Mouse (Mus musculus) MEL (cell line): ENCODE measurements around the gene Hpse. TPM values are rescaled to one million over a fixed set of nuclear protein-coding genes. Genes with fewer than 3 reads are reported as not detected.

ENCODE experiments used
- DNase-seq: peaks from one replicate; pipeline ENCODE4 v3.0.0; 2011; ENCODE audit warnings: low read depth, low spot score
- H3K27ac ChIP-seq: 2 replicates; pipeline ENCODE4 v1.5.1; 2012; ENCODE audit warnings: low read depth, mild to moderate bottlenecking, control low read depth, low read length, moderate library complexity; ENCODE audit not compliant: control insufficient read depth
- H3K27me3 ChIP-seq, 2 experiments: fragments of 150-350 bp in 1 of 2; sonication (generic) in 1 of 2; 2 replicates each; pipeline ENCODE4 v1.6.1; 2012; ENCODE audit warnings: low read length in 2 of 2, mild to moderate bottlenecking in 2 of 2, improper control_type of control experiment in 1 of 2, moderate library complexity in 1 of 2; ENCODE audit not compliant: insufficient read depth in 2 of 2, control insufficient read depth in 1 of 2
- H3K36me3 ChIP-seq, 2 experiments: 2 replicates each; pipeline ENCODE4 v1.6.1; 2012 to 2014; ENCODE audit warnings: low read length in 2 of 2, improper control_type of control experiment in 1 of 2, inconsistent platforms in 1 of 2, mild to moderate bottlenecking in 1 of 2; ENCODE audit not compliant: insufficient read depth in 2 of 2, control insufficient read depth in 1 of 2
- H3K4me1 ChIP-seq, 2 experiments: fragments of 150-350 bp in 1 of 2; sonication (generic) in 1 of 2; 2 replicates each; pipeline ENCODE4 v1.6.1; 2012; ENCODE audit warnings: low read length in 2 of 2, improper control_type of control experiment in 1 of 2, mild to moderate bottlenecking in 1 of 2; ENCODE audit not compliant: insufficient read depth in 2 of 2, control insufficient read depth in 1 of 2
- H3K4me3 ChIP-seq, 2 experiments: fragments of 150-350 bp in 1 of 2; sonication (generic) in 1 of 2; 2 replicates each; pipeline ENCODE4 v1.5.1; 2012; ENCODE audit warnings: low read depth in 2 of 2, low read length in 2 of 2, mild to moderate bottlenecking in 2 of 2, moderate library complexity in 2 of 2, control low read depth in 1 of 2, improper control_type of control experiment in 1 of 2; ENCODE audit not compliant: control insufficient read depth in 1 of 2, insufficient read depth in 1 of 2
- H3K79me2 ChIP-seq: 2 replicates; pipeline ENCODE4 v1.6.1; 2012; ENCODE audit warnings: mild to moderate bottlenecking, low read length, moderate library complexity; ENCODE audit not compliant: control insufficient read depth, poor library complexity, insufficient read depth
- H3K9ac ChIP-seq: 2 replicates; pipeline ENCODE4 v1.6.1; 2012; ENCODE audit warnings: low read depth, mild to moderate bottlenecking, control low read depth, low read length, moderate library complexity; ENCODE audit not compliant: control insufficient read depth, poor library complexity, severe bottlenecking
- H3K9me3 ChIP-seq: fragments of 150-350 bp; sonication (generic); replicated peaks from 2 replicates; pipeline ENCODE4 v1.6.1; 2012; ENCODE audit warnings: mild to moderate bottlenecking, low read length, improper control_type of control experiment, moderate library complexity; ENCODE audit not compliant: insufficient read depth
- BHLHE40 ChIP-seq: IDR thresholded peaks from 2 replicates; pipeline ENCODE4 v1.6.1; 2012; ENCODE audit warnings: low read depth, mild to moderate bottlenecking, inconsistent platforms, low read length, improper control_type of control experiment, borderline replicate concordance
- CHD1 ChIP-seq: IDR thresholded peaks from 2 replicates; pipeline ENCODE4 v1.6.1; 2012; ENCODE audit warnings: low read depth, mild to moderate bottlenecking, inconsistent platforms, low read length, improper control_type of control experiment
- CHD2 ChIP-seq: IDR thresholded peaks from 2 replicates; pipeline ENCODE4 v1.6.1; 2011; ENCODE audit warnings: low read length, improper control_type of control experiment
- CTCF ChIP-seq, 3 experiments: IDR thresholded peaks in 2 of 3; conservative IDR thresholded peaks in 1 of 3; 2 replicates each; pipeline ENCODE4 v1.5.1; 2011 to 2012; ENCODE audit warnings: low read length in 3 of 3, low read depth in 2 of 3, mild to moderate bottlenecking in 2 of 3, improper control_type of control experiment in 1 of 3, inconsistent platforms in 1 of 3, mixed read lengths in 1 of 3, moderate library complexity in 1 of 3; ENCODE audit not compliant: control insufficient read depth in 1 of 3, insufficient read depth in 1 of 3, poor library complexity in 1 of 3, severe bottlenecking in 1 of 3
- E2F4 ChIP-seq: IDR thresholded peaks from 2 replicates; pipeline ENCODE4 v1.6.1; 2011; ENCODE audit warnings: low read depth, low read length, improper control_type of control experiment, borderline replicate concordance
- ELF1 ChIP-seq: IDR thresholded peaks from 2 replicates; pipeline ENCODE4 v1.6.1; 2014; ENCODE audit warnings: low read depth, mild to moderate bottlenecking, inconsistent platforms, low read length, improper control_type of control experiment, moderate library complexity
- EP300 ChIP-seq, 2 experiments: IDR thresholded peaks; 2 replicates each; pipeline ENCODE4 v1.6.1; 2011; ENCODE audit warnings: improper control_type of control experiment in 2 of 2, low read length in 2 of 2, low read depth in 1 of 2, mild to moderate bottlenecking in 1 of 2
- ETS1 ChIP-seq: IDR thresholded peaks from 2 replicates; pipeline ENCODE4 v1.6.1; 2012; ENCODE audit warnings: low read depth, mild to moderate bottlenecking, inconsistent platforms, low read length, improper control_type of control experiment, moderate library complexity
- GABPA ChIP-seq: IDR thresholded peaks from 2 replicates; pipeline ENCODE4 v1.6.1; 2012; ENCODE audit warnings: low read depth, mild to moderate bottlenecking, inconsistent platforms, low read length, improper control_type of control experiment, moderate library complexity
- GATA1 ChIP-seq: IDR thresholded peaks from 2 replicates; pipeline ENCODE4 v1.6.1; 2011; ENCODE audit warnings: low read depth, low read length, improper control_type of control experiment
- HCFC1 ChIP-seq: IDR thresholded peaks from 2 replicates; pipeline ENCODE4 v1.6.1; 2012; ENCODE audit warnings: low read depth, mild to moderate bottlenecking, inconsistent platforms, low read length, improper control_type of control experiment, moderate library complexity
- KAT2A ChIP-seq: conservative IDR thresholded peaks from 2 replicates; pipeline ENCODE4 v1.6.1; 2012; ENCODE audit warnings: low read depth, low read length, improper control_type of control experiment, inconsistent platforms
- MAFK ChIP-seq: IDR thresholded peaks from 2 replicates; pipeline ENCODE4 v1.6.1; 2011; ENCODE audit warnings: low read depth, mild to moderate bottlenecking, low read length, improper control_type of control experiment, borderline replicate concordance
- MAX ChIP-seq: IDR thresholded peaks from 2 replicates; pipeline ENCODE4 v1.6.1; 2011; ENCODE audit warnings: low read length, improper control_type of control experiment
- MAZ ChIP-seq: IDR thresholded peaks from 2 replicates; pipeline ENCODE4 v1.6.1; 2012; ENCODE audit warnings: low read depth, mild to moderate bottlenecking, inconsistent platforms, low read length, improper control_type of control experiment
- MEF2A ChIP-seq: IDR thresholded peaks from 2 replicates; pipeline ENCODE4 v1.6.1; 2014; ENCODE audit warnings: low read depth, mild to moderate bottlenecking, inconsistent platforms, low read length, improper control_type of control experiment; ENCODE audit not compliant: poor library complexity, insufficient replicate concordance, severe bottlenecking; ENCODE audit errors: extremely low read depth
- MXI1 ChIP-seq: IDR thresholded peaks from 2 replicates; pipeline ENCODE4 v1.6.1; 2011; ENCODE audit warnings: mild to moderate bottlenecking, low read depth, low read length, improper control_type of control experiment
- MYC ChIP-seq: IDR thresholded peaks from 2 replicates; pipeline ENCODE4 v1.6.1; 2011; ENCODE audit warnings: low read depth, mild to moderate bottlenecking, low read length, improper control_type of control experiment, moderate library complexity
- NELFE ChIP-seq: IDR thresholded peaks from 2 replicates; pipeline ENCODE4 v1.6.1; 2011; ENCODE audit warnings: low read depth, low read length, improper control_type of control experiment
- NRF1 ChIP-seq: IDR thresholded peaks from 2 replicates; pipeline ENCODE4 v1.6.1; 2014; ENCODE audit warnings: low read depth, mild to moderate bottlenecking, inconsistent platforms, low read length, improper control_type of control experiment, moderate library complexity; ENCODE audit not compliant: poor library complexity, insufficient read depth, severe bottlenecking
- POLR2A ChIP-seq, 2 experiments: IDR thresholded peaks; 2 replicates each; pipeline ENCODE4 v1.6.1; 2011 to 2012; ENCODE audit warnings: low read length in 2 of 2, mild to moderate bottlenecking in 2 of 2, control low read depth in 1 of 2, improper control_type of control experiment in 1 of 2, low read depth in 1 of 2, moderate library complexity in 1 of 2; ENCODE audit not compliant: control insufficient read depth in 1 of 2, insufficient read depth in 1 of 2, poor library complexity in 1 of 2
- POLR2AphosphoS2 ChIP-seq: IDR thresholded peaks from 2 replicates; pipeline ENCODE4 v1.6.1; 2011; ENCODE audit warnings: low read length, improper control_type of control experiment
- POLR2AphosphoS5 ChIP-seq: IDR thresholded peaks from 2 replicates; pipeline ENCODE4 v1.6.1; 2012; ENCODE audit warnings: low read depth, borderline replicate concordance, mild to moderate bottlenecking, inconsistent platforms, low read length, moderate library complexity, mixed read lengths
- RAD21 ChIP-seq: IDR thresholded peaks from 2 replicates; pipeline ENCODE4 v1.6.1; 2011; ENCODE audit warnings: mild to moderate bottlenecking, low read depth, low read length, improper control_type of control experiment
- SIN3A ChIP-seq: IDR thresholded peaks from 2 replicates; pipeline ENCODE4 v1.6.1; 2012; ENCODE audit warnings: low read length, improper control_type of control experiment, inconsistent platforms
- TAL1 ChIP-seq: IDR thresholded peaks from 2 replicates; pipeline ENCODE4 v1.6.1; 2012; ENCODE audit warnings: mild to moderate bottlenecking, inconsistent platforms, low read length, moderate library complexity, mixed read lengths
- TBP ChIP-seq: IDR thresholded peaks from 2 replicates; pipeline ENCODE4 v1.8.0; 2011; ENCODE audit warnings: low read depth, low read length, improper control_type of control experiment
- TCF12 ChIP-seq: IDR thresholded peaks from 2 replicates; pipeline ENCODE4 v1.6.1; 2014; ENCODE audit warnings: low read depth, mild to moderate bottlenecking, inconsistent platforms, low read length, improper control_type of control experiment, moderate library complexity
- UBTF ChIP-seq: IDR thresholded peaks from 2 replicates; pipeline ENCODE4 v1.6.1; 2012; ENCODE audit warnings: low read depth, mild to moderate bottlenecking, inconsistent platforms, low read length, improper control_type of control experiment, moderate library complexity, borderline replicate concordance; ENCODE audit not compliant: insufficient read depth
- USF1 ChIP-seq: IDR thresholded peaks from 2 replicates; pipeline ENCODE4 v1.6.1; 2014; ENCODE audit warnings: low read depth, mild to moderate bottlenecking, inconsistent platforms, low read length, improper control_type of control experiment, moderate library complexity
- USF2 ChIP-seq, 2 experiments: IDR thresholded peaks; 2 replicates each; pipeline ENCODE4 v1.6.1; 2011 to 2012; ENCODE audit warnings: improper control_type of control experiment in 2 of 2, low read length in 2 of 2, borderline replicate concordance in 1 of 2, inconsistent platforms in 1 of 2, low read depth in 1 of 2, mild to moderate bottlenecking in 1 of 2; ENCODE audit not compliant: insufficient read depth in 1 of 2
- ZC3H11A ChIP-seq: IDR thresholded peaks from 2 replicates; pipeline ENCODE4 v1.6.1; 2012; ENCODE audit warnings: low read depth, mild to moderate bottlenecking, inconsistent platforms, low read length, improper control_type of control experiment
- ZKSCAN1 ChIP-seq: IDR thresholded peaks from 2 replicates; pipeline ENCODE4 v1.6.1; 2012; ENCODE audit warnings: low read depth, mild to moderate bottlenecking, inconsistent platforms, low read length, improper control_type of control experiment, moderate library complexity
- ZMIZ1 ChIP-seq: IDR thresholded peaks from 2 replicates; pipeline ENCODE4 v1.6.1; 2012; ENCODE audit warnings: low read depth, mild to moderate bottlenecking, inconsistent platforms, low read length, improper control_type of control experiment, moderate library complexity
- ZNF384 ChIP-seq: IDR thresholded peaks from 2 replicates; pipeline ENCODE4 v1.6.1; 2012; ENCODE audit warnings: low read depth, mild to moderate bottlenecking, inconsistent platforms, low read length, improper control_type of control experiment
- polyA plus RNA-seq, 2 experiments: library from polyadenylated mRNA; stranded (reverse) in 1 of 2; unstranded in 1 of 2; fragments of >175 nt in 1 of 2; fragments of >200 nt in 1 of 2; gene quantifications; 2 replicates each; pipeline versions ENCODE4 v1.2.1 to v1.2.4; 2012; ENCODE audit warnings: low replicate concordance in 2 of 2, low read depth in 1 of 2; ENCODE audit not compliant: insufficient read length in 2 of 2, insufficient read depth in 1 of 2, missing spikeins in 1 of 2
- total RNA-seq: library from RNA; depleted of rRNA; stranded (reverse); fragments of 300-350 nt; gene quantifications from 2 replicates; pipeline ENCODE4 v1.2.3, GENCODE M21; 2012

Hpse gene
- total and polyA plus RNA-seq, 3 experiments: 0.03 TPM; not detected in 2

- TF ChIP-seq EP300 (IDR thresholded peaks at IDR 0.05; ENCODE audit: low read depth in 1 of 2, low read length in 2 of 2) (peak in 1 of 2 experiments; percentile 48; a peak in 1 of 4 replicates), BHLHE40 (no peak), POLR2AphosphoS5 (no peak), ZMIZ1 (no peak), MYC (no peak), MAX (no peak), E2F4 (no peak), MEF2A (no peak), CHD1 (no peak), ZC3H11A (no peak), CTCF (IDR thresholded peaks at IDR 0.05 in 2 of 3, conservative IDR thresholded peaks at IDR 0.05 in 1 of 3; ENCODE audit: control insufficient read depth in 1 of 3, insufficient read depth in 1 of 3, low read depth in 2 of 3, low read length in 3 of 3, poor library complexity in 1 of 3, severe bottlenecking in 1 of 3) (no peak), HCFC1 (no peak), ETS1 (peak; percentile 66), CHD2 (no peak), USF1 (peak; percentile 40; the same call in 1 of the 2 replicates), TBP (no peak), POLR2AphosphoS2 (no peak), ZKSCAN1 (no peak), NRF1 (no peak), KAT2A (no peak), TCF12 (peak; percentile 46; the same call in 1 of the 2 replicates), TAL1 (no peak), MAZ (no peak), ZNF384 (no peak), NELFE (no peak), UBTF (no peak), MXI1 (peak; percentile 32; the same call in 1 of the 2 replicates), GABPA (no peak), ELF1 (no peak), USF2 (IDR thresholded peaks at IDR 0.05; ENCODE audit: borderline replicate concordance in 1 of 2, insufficient read depth in 1 of 2, low read depth in 1 of 2, low read length in 2 of 2) (no peak), MAFK (no peak), GATA1 (peak; percentile 56), RAD21 (no peak), SIN3A (peak; percentile 19; the same call in 1 of the 2 replicates), POLR2A (IDR thresholded peaks at IDR 0.05; ENCODE audit: control insufficient read depth in 1 of 2, insufficient read depth in 1 of 2, low read depth in 1 of 2, low read length in 2 of 2, poor library complexity in 1 of 2) (no peak)
- Histone ChIP-seq H3K79me2 (no peaks in the 10 kb centered on the region), H3K9ac (peak overlapping the region; percentile 10; the same call in 1 of the 2 replicates), H3K4me3 (peak overlapping the region; percentile 38 to 54), H3K27ac (no peak overlapping the region), H3K4me1 (peaks cover 3 to 30% of the 10 kb centered on the region in 2 experiments), H3K27me3 (no peaks in the 10 kb centered on the region), H3K36me3 (peaks cover 0 to 16% of the 10 kb centered on the region in 2 experiments; a peak in 2 of 4 replicates), H3K9me3 (no peaks in the 10 kb centered on the region)
- peak; percentile 51 for DNase-seq
These were observed 71.5 kb downstream of the Hpse start for GRCm38 (mm10) chr5:100648046-100648445.
